Mouse (Mus musculus) embryonic facial prominence, embryonic 13.5 days (tissue): ENCODE data around the gene 1810010H24Rik. TPM values are rescaled to one million over a fixed set of nuclear protein-coding genes. Genes with fewer than 3 reads are reported as not detected.

ENCODE experiments used
- ATAC-seq: fragments of 200-750 bp; cut with Nextera tagmentation; 2 replicates; pipeline ENCODE4 v1.8.0; 2017; ENCODE audit warnings: low read depth; ENCODE audit not compliant: insufficient number of reproducible peaks, insufficient read depth, low FRiP score, low TSS enrichment
- H3K27ac ChIP-seq: fragments of 300-500 bp; sonication (generic); 2 replicates; pipeline ENCODE4 v1.5.1; 2015; ENCODE audit warnings: moderate library complexity, mild to moderate bottlenecking, inconsistent platforms
- H3K27me3 ChIP-seq: fragments of 300-500 bp; sonication (generic); 2 replicates; pipeline ENCODE4 v1.6.1; 2015; ENCODE audit warnings: mild to moderate bottlenecking, inconsistent platforms
- H3K36me3 ChIP-seq: fragments of 300-500 bp; sonication (generic); 2 replicates; pipeline ENCODE4 v1.6.1; 2015; ENCODE audit warnings: mild to moderate bottlenecking, inconsistent platforms
- H3K4me1 ChIP-seq: fragments of 300-500 bp; sonication (generic); 2 replicates; pipeline ENCODE4 v1.6.1; 2015; ENCODE audit warnings: inconsistent platforms
- H3K4me2 ChIP-seq: fragments of 300-500 bp; sonication (generic); 2 replicates; pipeline ENCODE4 v1.6.1; 2015; ENCODE audit warnings: moderate library complexity, mild to moderate bottlenecking, inconsistent platforms
- H3K4me3 ChIP-seq: fragments of 300-500 bp; sonication (generic); 2 replicates; pipeline ENCODE4 v1.5.1; 2015; ENCODE audit warnings: mild to moderate bottlenecking, inconsistent platforms
- H3K9ac ChIP-seq: fragments of 300-500 bp; sonication (generic); 2 replicates; pipeline ENCODE4 v1.6.1; 2015; ENCODE audit warnings: mild to moderate bottlenecking, inconsistent platforms
- H3K9me3 ChIP-seq: fragments of 300-500 bp; sonication (generic); 2 replicates; pipeline ENCODE4 v1.6.1; 2016; ENCODE audit warnings: inconsistent platforms
- WGBS: fragments of 180-500 bp; shearing (Covaris S2); methylation state at CpG from one replicate; pipeline ENCODE4 v1.1.7; 2015; ENCODE audit warnings: mixed read lengths; 5-methylcytosine and 5-hydroxymethylcytosine counted together
- polyA plus RNA-seq: library from polyadenylated mRNA; unstranded; fragments of >200 nt; fragmentation: Nextera tagmentation; extraction: Ambion mirVana; gene quantifications from 2 replicates; pipeline ENCODE4 v1.2.1, GENCODE M21; 2015

1810010H24Rik gene
- polyA plus RNA-seq, 1 experiment from 2014 or later, result 1.9 TPM

DNA sequence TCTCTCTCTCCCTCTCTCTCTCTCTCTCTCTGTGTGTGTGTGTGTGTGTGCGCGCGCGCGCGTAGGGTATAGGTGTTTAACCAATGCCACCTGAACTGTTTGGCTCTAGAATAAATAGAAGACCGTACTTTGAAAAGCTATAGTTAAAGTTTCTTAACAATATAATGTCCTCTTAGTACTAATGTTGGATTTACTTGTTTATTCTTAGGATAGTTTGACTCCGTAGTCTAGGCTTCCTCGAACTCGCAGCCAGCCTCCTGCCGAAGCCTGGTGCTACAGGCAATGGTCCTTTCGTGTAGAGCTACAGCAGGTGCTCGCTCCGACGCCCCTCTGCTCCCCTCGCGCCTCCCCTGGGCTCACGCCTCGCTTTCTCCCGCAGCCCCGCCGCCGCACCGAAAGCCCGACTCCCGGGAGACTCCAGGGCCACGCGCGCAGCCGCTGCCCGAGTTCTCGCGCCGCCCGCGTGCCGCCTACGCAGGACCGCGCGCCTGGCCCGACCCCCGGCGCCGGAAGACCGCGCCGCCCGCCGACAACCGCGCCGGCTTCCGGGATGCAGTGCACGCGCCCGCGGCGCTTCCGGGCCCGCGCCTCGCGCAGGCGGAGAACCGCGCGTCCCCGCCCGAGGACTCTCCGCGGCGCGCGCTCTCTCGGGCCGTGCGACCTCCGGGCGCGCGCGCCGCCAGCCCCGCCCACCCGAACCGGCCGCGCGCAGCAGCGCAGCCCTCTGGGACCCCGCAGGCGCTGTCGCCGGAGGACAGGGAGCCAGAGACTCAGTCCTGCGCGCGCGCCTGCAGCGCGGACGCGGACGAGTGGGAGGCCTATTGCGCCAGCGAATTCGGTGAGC, 2.2 kb downstream of the 1810010H24Rik start:
- Histone ChIP-seq H3K9me3 (no peaks in the 10 kb centered on the region), H3K36me3 (0 out of 2 replicates have a peak, but pooled peaks cover 3% of the 10 kb centered on the region), H3K4me3 (peak overlapping the region; percentile 68), H3K4me2 (peak overlapping the region; percentile 80), H3K27me3 (peaks cover 25% of the 10 kb centered on the region), H3K4me1 (peaks cover 36% of the 10 kb centered on the region), H3K27ac (peak overlapping the region; percentile 48; the same call in 1 of the 2 replicates), H3K9ac (peak overlapping the region; percentile 80)
- peak; percentile 77 for ATAC-seq
- WGBS, result under 1% methylated on average over 66 of the region's 107 CpGs

DNA sequence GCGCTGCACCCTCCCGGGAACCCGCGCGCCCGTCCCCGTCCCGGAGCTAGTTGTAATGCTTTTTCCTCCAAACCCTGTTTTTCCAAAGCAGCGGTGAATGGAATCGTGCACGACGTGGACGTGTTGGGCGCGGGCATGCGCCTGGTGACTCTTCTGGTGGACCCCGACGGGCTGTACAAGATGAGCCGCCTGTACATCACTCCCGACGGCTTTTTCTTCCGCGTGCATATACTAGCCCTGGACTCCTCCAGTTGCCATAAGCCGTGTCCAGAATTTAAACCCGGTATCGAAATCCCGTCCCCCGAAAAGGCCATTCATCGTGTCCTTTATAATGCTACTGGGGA, 2.8 kb downstream of the 1810010H24Rik start:
- H3K9me3 ChIP-seq, result no peaks in the 10 kb centered on the region
- peak overlapping the region; percentile 80 for H3K4me2 ChIP-seq
- 4% methylated on average over 29 of the region's 29 CpGs for WGBS
- peaks cover 36% of the 10 kb centered on the region for H3K4me1 ChIP-seq
- peaks cover 3% of the 10 kb centered on the region; the same call in 1 of the 2 replicates for H3K36me3 ChIP-seq
- peak; percentile 66 for ATAC-seq
- peak overlapping the region; percentile 48; the same call in 1 of the 2 replicates for H3K27ac ChIP-seq
- peak overlapping the region; percentile 80 for H3K9ac ChIP-seq
- peak overlapping the region; percentile 68 for H3K4me3 ChIP-seq
- H3K27me3 ChIP-seq, result peaks cover 25% of the 10 kb centered on the region

DNA sequence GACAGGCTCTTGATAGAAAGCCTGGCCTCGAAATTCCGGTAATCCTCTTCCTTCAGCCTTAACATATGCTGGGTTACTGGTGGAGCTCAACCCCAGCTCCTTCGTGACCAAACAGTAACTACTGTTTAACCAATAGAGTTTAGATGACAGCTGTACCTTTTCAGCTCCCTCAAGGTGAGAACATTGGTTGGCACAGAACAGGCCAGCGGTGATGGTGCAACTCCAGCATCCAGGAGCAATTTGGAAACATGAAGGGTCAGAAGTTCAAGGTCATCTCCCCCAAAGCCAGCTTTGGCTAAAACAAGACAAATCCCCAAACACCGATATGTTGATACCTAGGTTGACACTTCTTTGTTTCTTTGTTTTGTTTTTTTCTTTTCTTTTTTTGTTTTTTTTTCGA, 3.3 kb downstream of the 1810010H24Rik start:
- H3K4me1 ChIP-seq, result peaks cover 36% of the 10 kb centered on the region
- no peak overlapping the region for H3K27ac ChIP-seq
- H3K4me2 ChIP-seq, result peak overlapping the region; percentile 80
- H3K4me3 ChIP-seq, result peak overlapping the region; percentile 68
- peaks cover 25% of the 10 kb centered on the region for H3K27me3 ChIP-seq
- peak overlapping the region; percentile 80 for H3K9ac ChIP-seq
- 71% methylated on average over 6 of the region's 6 CpGs for WGBS
- no peak for ATAC-seq
- H3K36me3 ChIP-seq, result peaks cover 3% of the 10 kb centered on the region; the same call in 1 of the 2 replicates
- no peaks in the 10 kb centered on the region for H3K9me3 ChIP-seq

DNA sequence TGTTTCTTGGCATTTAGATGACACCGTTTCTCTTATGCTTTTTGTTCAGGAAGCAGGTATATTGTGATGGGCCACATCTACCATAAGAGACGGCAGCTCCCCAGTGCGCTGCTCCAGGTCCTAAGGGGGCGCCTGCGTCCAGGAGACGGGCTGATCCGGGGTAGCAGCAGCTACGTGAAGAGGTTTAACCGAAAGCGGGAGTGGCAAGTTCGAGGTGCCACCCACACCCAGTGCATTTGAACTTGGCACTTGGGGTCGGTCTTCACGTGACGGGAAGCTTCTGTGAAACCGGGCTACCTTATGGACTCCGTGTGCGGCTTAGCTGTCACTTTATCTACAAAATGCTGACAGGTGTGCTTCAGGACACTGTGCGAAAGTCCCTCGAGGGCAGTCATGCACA, 4.1 kb downstream of the 1810010H24Rik start:
- Histone ChIP-seq H3K4me3 (no peak overlapping the region), H3K9me3 (no peaks in the 10 kb centered on the region), H3K4me1 (peaks cover 29% of the 10 kb centered on the region), H3K27ac (no peak overlapping the region), H3K9ac (no peak overlapping the region), H3K4me2 (no peak overlapping the region), H3K36me3 (peaks cover 6% of the 10 kb centered on the region; the same call in 1 of the 2 replicates), H3K27me3 (peaks cover 21% of the 10 kb centered on the region)
- ATAC-seq, result no peak
- WGBS, result 51% methylated on average over 19 of the region's 19 CpGs

DNA sequence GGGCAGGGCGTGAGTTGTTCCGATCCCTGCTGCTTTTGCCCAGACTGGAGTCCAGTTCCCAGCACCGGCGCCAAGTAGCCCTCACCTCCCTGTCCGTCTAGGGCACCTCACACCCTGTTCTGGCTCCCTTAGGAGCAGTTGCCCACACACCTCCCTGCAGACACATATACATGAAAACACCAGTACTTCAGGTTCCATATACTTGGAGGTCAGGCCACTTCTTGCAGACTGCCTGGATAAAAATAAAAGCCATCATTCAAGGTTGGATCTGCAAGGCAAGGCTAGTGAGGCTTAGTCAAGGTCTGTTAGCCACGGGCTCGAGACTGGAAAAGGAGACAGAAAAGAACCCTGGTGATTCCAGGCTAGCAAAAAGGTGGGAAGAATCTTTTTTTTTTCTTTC, 6.2 kb downstream of the 1810010H24Rik start:
- WGBS, result 35% methylated on average over 7 of the region's 7 CpGs
- Histone ChIP-seq H3K4me3 (no peak overlapping the region), H3K36me3 (peaks cover 17% of the 10 kb centered on the region), H3K27ac (no peak overlapping the region), H3K9ac (no peak overlapping the region), H3K4me2 (no peak overlapping the region), H3K27me3 (peaks cover 7% of the 10 kb centered on the region), H3K4me1 (peaks cover 11% of the 10 kb centered on the region), H3K9me3 (no peaks in the 10 kb centered on the region)
- no peak for ATAC-seq

DNA sequence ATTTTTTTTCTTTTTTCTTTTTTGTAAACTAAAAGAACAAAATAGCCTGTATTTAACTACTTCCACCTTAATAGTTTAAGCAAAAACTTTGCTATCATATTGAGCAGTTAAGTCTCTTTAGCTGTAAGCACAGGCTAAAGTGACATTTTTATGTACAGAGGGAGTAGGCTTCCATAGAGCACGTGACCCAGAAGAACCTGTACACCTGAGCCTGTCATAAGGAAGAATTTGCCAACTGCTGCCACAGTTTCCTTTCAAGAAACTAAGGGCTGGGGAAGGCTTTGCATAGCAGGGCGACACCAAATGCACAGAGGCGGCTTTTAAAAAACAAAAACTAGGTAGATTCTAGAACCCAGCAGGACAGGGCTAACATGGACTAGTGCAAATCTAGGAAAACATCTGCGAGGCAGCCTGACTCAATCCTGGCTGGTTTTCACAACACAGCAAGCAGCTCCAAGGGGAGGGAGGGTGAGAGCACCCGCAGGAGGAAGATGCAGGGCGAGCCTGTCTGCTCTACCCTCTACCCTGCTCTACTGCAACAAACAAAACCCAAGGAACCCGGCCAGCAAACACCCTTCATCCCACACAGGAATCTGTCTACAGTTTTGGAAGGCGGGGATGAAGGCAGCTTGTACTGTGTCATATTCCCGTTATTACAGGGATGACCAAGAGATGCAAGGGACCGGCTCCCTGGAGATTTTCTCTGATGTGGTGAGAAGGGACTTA, 8.8 kb downstream of the 1810010H24Rik start:
- Histone ChIP-seq H3K9ac (no peak overlapping the region), H3K27me3 (no peaks in the 10 kb centered on the region), H3K4me3 (no peak overlapping the region), H3K36me3 (peaks cover 43% of the 10 kb centered on the region), H3K9me3 (no peaks in the 10 kb centered on the region), H3K27ac (no peak overlapping the region), H3K4me2 (no peak overlapping the region), H3K4me1 (no peaks in the 10 kb centered on the region; the same call in 1 of the 2 replicates)
- ATAC-seq, result no peak
- WGBS, result 87% methylated on average over 10 of the region's 10 CpGs

DNA sequence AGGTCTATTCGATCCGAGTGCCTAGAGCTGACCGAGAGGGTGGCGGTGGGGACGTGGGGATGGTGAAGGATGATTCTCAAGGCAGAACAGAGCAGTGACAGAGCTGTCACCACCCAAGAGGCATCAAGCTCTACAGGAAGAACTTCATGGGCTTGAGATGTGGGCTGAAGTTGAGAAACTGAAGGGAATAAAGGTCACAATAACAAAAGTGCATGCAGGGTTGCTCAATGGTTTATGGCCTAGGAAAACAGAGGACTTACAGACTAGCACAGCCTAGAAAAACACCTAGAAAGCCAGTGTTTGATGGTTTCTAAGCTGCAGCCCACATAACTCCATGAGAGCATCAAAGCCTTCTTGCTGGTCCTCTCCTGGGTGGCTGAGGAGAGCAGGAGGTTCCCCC, 13.9 kb downstream of the 1810010H24Rik start:
- ATAC-seq, result no peak
- Histone ChIP-seq H3K9me3 (no peaks in the 10 kb centered on the region), H3K27me3 (no peaks in the 10 kb centered on the region), H3K36me3 (peaks cover 84% of the 10 kb centered on the region), H3K27ac (no peak overlapping the region), H3K4me2 (no peak overlapping the region), H3K4me1 (no peaks in the 10 kb centered on the region), H3K4me3 (no peak overlapping the region), H3K9ac (no peak overlapping the region)
- WGBS, result 97% methylated on average over 5 of the region's 5 CpGs

DNA sequence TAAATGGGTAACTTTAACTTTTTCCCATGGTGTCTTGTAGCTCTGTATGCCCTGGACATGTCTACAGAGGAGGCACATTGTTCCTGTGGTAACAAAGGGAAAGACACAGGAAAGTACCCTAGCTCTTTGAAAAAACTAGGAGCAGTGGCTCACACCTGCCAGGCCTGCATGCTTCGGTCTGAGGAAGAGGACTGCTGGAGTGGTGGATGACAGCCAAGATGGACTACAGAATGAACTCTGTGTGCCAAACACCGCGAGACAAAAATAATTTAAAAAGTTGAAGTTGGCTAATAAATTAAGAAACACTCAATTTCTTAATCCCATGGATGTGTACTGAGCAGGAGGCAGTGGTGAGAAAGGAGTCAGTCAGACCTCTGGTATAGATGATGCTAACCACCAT, 15.9 kb downstream of the 1810010H24Rik start:
- WGBS, result 97% methylated on average over 3 of the region's 3 CpGs

DNA sequence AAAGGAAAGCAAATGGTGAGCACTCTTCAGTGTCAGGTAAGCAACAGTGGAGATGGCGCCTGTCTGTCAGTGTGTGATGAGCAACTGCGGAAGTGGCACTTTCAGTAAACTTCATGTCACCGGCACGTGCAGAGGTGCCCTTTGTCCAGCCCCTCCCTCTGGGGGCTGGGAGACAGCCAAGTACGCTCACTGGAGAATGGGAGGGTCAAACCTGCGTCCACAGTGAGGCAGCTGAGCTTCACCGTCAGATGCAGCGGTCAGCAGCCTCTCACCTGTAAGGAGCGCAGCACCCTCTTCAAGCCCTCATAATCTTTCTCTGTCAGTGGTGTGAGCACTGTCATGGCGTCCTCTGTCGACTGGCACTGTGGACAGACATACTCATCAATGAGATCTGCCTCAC, 17.9 kb downstream of the 1810010H24Rik start:
- peaks cover 81% of the 10 kb centered on the region for H3K36me3 ChIP-seq
- no peaks in the 10 kb centered on the region for H3K27me3 ChIP-seq
- H3K27ac ChIP-seq, result no peak overlapping the region
- ATAC-seq, result no peak
- H3K9ac ChIP-seq, result no peak overlapping the region
- no peaks in the 10 kb centered on the region for H3K9me3 ChIP-seq
- H3K4me2 ChIP-seq, result no peak overlapping the region
- no peaks in the 10 kb centered on the region for H3K4me1 ChIP-seq
- H3K4me3 ChIP-seq, result no peak overlapping the region
- WGBS, result 94% methylated on average over 11 of the region's 11 CpGs

More for the DNA sequence above, 15.9 kb downstream of the 1810010H24Rik start:
- Histone ChIP-seq H3K27me3 (no peaks in the 10 kb centered on the region), H3K9me3 (no peaks in the 10 kb centered on the region), H3K4me3 (no peak overlapping the region), H3K4me2 (no peak overlapping the region), H3K36me3 (peaks cover 86% of the 10 kb centered on the region), H3K9ac (no peak overlapping the region), H3K27ac (no peak overlapping the region), H3K4me1 (no peaks in the 10 kb centered on the region)
- ATAC-seq, result no peak

DNA sequence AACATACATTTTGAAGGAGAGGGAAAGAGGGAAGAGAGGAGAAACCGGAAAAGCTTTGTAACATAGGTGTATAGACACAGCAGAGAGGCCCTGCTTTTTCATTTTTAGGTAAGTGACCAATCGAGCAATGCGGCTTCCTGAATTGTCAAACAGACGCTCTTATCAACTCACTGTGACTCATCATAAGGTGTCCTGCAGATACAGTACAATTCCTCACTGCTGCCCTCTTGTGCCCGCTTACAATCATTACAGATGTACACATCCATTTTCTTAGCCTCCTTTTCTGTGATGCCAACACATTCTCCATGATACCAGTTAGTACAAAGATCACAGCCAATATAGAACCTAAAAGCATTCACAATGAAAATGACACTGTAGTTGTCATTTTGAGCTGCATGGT, 18.8 kb downstream of the 1810010H24Rik start:
- H3K27me3 ChIP-seq, result no peaks in the 10 kb centered on the region
- no peaks in the 10 kb centered on the region for H3K9me3 ChIP-seq
- no peaks in the 10 kb centered on the region for H3K4me1 ChIP-seq
- H3K27ac ChIP-seq, result no peak overlapping the region
- no peak for ATAC-seq
- peaks cover 72% of the 10 kb centered on the region for H3K36me3 ChIP-seq
- H3K9ac ChIP-seq, result no peak overlapping the region
- no peak overlapping the region for H3K4me2 ChIP-seq
- no peak overlapping the region for H3K4me3 ChIP-seq
- WGBS, result 59% methylated on average over 5 of the region's 5 CpGs

DNA sequence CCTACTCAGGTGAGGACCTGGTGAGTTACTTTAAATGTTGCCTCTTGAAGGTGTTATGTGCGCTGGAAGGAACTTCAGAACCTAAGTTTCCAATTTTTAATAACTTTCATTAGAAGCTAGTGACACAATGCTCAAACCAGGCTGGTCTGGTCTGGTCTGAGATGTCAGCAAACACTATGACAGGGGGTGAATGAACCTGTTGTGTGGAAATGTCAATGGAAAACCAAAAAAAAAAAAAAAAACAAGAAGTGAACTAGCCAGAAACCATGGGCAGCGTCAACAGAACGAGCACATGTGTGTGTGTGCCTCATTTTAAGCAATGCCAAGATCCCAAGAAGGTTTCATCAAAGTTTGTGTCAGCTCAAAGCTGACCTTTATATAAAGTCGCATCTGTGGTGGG, 20.1 kb downstream of the 1810010H24Rik start:
- no peak overlapping the region for H3K4me3 ChIP-seq
- no peak overlapping the region for H3K4me2 ChIP-seq
- H3K36me3 ChIP-seq, result peaks cover 60% of the 10 kb centered on the region
- no peaks in the 10 kb centered on the region for H3K27me3 ChIP-seq
- WGBS, result 89% methylated on average over 4 of the region's 4 CpGs
- ATAC-seq, result no peak
- no peaks in the 10 kb centered on the region for H3K9me3 ChIP-seq
- no peaks in the 10 kb centered on the region for H3K4me1 ChIP-seq
- H3K27ac ChIP-seq, result no peak overlapping the region
- no peak overlapping the region for H3K9ac ChIP-seq
